Mouse (Mus musculus): ENCODE results near the gene Hdgfl3. TPM values are rescaled to one million over a fixed set of nuclear protein-coding genes. Genes with fewer than 3 reads are reported as not detected.
"Not testable (repeated sequence)": the region's sequence is repeated elsewhere in the genome, so short reads cannot be mapped to it uniquely, and the experiment has no call there.

Gene Hdgfl3
- polyA plus RNA-seq, 1 experiment, result 1.4 TPM

DNA sequence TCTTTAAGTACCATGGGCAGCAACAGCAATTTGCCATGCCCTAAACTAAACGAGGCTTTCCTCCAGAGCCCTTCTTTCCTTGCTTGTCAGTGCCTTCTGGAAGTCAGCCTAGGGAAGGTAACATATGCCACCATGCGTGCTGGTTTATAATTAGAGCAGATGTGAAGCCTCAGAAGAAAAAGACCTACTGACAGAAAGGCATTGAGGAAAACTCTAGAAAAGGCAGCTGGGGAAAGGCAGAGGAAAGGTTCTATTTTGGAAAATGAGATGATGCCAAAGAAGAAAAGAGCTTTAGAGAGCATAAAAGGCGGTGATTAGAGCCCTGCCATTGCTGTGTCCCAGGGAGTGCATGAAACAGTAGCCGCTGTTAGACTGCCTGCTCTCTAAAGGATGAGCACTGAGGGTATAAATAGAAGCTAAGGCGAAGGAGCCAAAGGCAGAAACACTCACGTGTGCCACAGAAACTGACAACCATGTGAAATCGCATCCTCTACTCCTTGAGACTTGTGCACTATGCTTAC is 93.6 kb downstream of the Hdgfl3 start:
- TF ChIP-seq CTCF (IDR thresholded peaks at IDR 0.05; ENCODE audit: control insufficient read depth, insufficient read depth, low read length), result no peak
- no peak for TF ChIP-seq POLR2A (IDR thresholded peaks at IDR 0.05; ENCODE audit: borderline replicate concordance, control insufficient read depth, low read depth, low read length)
- H3K4me1 ChIP-seq (ENCODE audit: control insufficient read depth, insufficient read depth, low read length), result no peaks in the 10 kb centered on the region; the same call in 1 of the 2 replicates
- no peak overlapping the region for H3K27ac ChIP-seq (ENCODE audit: control insufficient read depth, insufficient read depth, low read depth, low read length, poor library complexity)
- no peak overlapping the region for H3K4me3 ChIP-seq (replicated peaks; ENCODE audit: control insufficient read depth, low read depth, low read length)
- 79% methylated on average over 7 of the region's 7 CpGs for WGBS

DNA sequence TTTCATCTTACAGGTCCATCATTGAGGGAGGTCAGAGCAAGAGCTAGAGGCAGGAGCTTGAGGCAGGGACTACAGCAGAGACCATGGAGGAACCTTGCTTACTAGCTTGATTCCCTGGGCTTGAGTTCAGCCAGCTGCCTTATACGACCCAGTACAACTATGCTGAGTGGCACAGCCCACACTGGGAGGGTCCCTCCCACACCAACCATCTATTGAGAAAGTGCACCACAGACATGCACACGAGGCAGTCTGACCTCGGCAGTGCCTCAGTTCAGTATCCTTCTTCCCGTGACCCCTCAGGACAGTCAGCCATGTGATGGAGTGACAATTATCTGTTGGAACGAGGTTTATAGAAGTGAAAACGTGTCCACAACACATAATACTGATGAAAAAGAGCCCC is 94.5 kb downstream of the Hdgfl3 start:
- TF ChIP-seq CTCF (IDR thresholded peaks at IDR 0.05; ENCODE audit: control insufficient read depth, insufficient read depth, low read length) (no peak), POLR2A (IDR thresholded peaks at IDR 0.05; ENCODE audit: borderline replicate concordance, control insufficient read depth, low read depth, low read length) (no peak)
- Histone ChIP-seq H3K27ac (ENCODE audit: control insufficient read depth, insufficient read depth, low read depth, low read length, poor library complexity) (no peak overlapping the region), H3K4me3 (replicated peaks; ENCODE audit: control insufficient read depth, low read depth, low read length) (no peak overlapping the region), H3K4me1 (ENCODE audit: control insufficient read depth, insufficient read depth, low read length) (no peaks in the 10 kb centered on the region; the same call in 1 of the 2 replicates)
- WGBS, result 51% methylated on average over 6 of the region's 6 CpGs

DNA sequence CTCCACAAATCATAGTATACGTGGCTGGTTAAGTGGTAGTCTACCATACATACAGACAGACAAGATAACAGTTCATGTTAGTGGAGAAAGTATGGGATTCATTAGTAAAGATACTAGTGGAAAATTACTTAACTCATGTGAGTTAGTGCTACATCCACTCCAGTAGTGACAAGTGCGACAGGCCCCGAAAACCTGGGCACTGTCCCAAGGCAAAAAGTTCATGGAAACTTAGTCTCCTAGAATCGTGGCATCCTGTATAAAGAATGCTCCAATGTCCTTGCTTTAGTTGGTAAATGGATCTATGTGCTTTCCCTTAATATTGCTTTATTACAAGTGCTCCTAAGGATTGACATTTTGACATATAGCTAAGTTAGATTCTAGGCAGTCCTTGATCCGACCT is 96.5 kb downstream of the Hdgfl3 start:
- H3K4me1 ChIP-seq (ENCODE audit: control insufficient read depth, insufficient read depth, low read length); H3K27ac ChIP-seq (ENCODE audit: control insufficient read depth, insufficient read depth, low read depth, low read length, poor library complexity); H3K4me3 ChIP-seq (replicated peaks; ENCODE audit: control insufficient read depth, low read depth, low read length): not testable (repeated sequence)
- whole genome bisulfite sequencing, result 81% methylated on average over 5 of the region's 5 CpGs

DNA sequence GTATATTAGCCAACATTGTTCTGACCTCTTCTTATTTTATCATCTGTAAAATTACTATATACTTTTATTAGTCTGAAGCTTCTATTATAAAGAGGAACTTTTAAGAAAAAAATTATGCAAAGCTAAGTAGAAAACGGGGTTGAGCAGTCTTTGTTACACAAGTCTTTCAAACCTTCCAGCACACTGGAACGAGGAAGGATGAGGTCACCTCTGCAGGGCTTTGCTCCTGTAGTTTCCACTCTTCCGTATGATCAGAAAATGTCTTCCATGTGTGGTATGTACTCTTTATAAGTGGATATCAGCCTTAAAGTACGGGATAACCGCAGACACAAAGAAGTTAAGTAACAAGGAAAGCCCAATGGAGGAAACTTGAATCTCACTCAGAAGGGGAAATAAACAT is 98.8 kb downstream of the Hdgfl3 start:
- H3K4me3 ChIP-seq (replicated peaks; ENCODE audit: control insufficient read depth, low read depth, low read length), result no peak overlapping the region
- no peak overlapping the region for H3K27ac ChIP-seq (ENCODE audit: control insufficient read depth, insufficient read depth, low read depth, low read length, poor library complexity)
- H3K4me1 ChIP-seq (ENCODE audit: control insufficient read depth, insufficient read depth, low read length), result no peaks in the 10 kb centered on the region; the same call in 1 of the 2 replicates
- 40% methylated on average over 5 of the region's 5 CpGs for WGBS
- TF ChIP-seq CTCF (IDR thresholded peaks at IDR 0.05; ENCODE audit: control insufficient read depth, insufficient read depth, low read length) (no peak), POLR2A (IDR thresholded peaks at IDR 0.05; ENCODE audit: borderline replicate concordance, control insufficient read depth, low read depth, low read length) (no peak)

DNA sequence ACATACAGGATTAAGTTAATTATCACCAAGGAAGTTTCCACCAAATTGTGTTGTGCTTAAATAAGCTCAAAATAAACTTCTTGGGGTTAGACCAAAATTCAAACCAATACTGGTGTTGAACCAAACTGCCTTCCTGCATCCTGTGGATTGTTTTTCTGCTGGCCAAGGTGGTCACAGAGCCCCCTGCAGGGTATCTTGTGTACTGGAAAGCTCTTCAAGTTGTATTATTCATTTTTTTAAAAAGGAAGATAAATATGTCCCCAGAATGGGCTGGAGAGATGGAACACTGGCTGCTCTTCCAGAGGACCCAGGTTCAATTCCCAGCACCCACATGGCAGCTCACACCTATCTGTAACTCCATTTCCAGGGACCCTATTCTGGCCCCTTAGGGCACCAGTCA is 99.4 kb downstream of the Hdgfl3 start:
- TF ChIP-seq CTCF (IDR thresholded peaks at IDR 0.05; ENCODE audit: control insufficient read depth, insufficient read depth, low read length), result peak; percentile 3; the same call in 1 of the 2 replicates
- TF ChIP-seq POLR2A (IDR thresholded peaks at IDR 0.05; ENCODE audit: borderline replicate concordance, control insufficient read depth, low read depth, low read length), result no peak
- no peak overlapping the region for H3K4me3 ChIP-seq (replicated peaks; ENCODE audit: control insufficient read depth, low read depth, low read length)
- no peak overlapping the region for H3K27ac ChIP-seq (ENCODE audit: control insufficient read depth, insufficient read depth, low read depth, low read length, poor library complexity)
- H3K4me1 ChIP-seq (ENCODE audit: control insufficient read depth, insufficient read depth, low read length), result no peaks in the 10 kb centered on the region; the same call in 1 of the 2 replicates

Other genes starting within 250 kb of the Hdgfl3 start
- gene Homer2, start 226.9 kb downstream of the Hdgfl3 start, polyA plus RNA-seq (2011; ENCODE audit: insufficient read depth, insufficient read length, low replicate concordance, missing spikeins), result 0.43 and 2.1 TPM in 2 replicates
- gene Ramac, start 171.5 kb downstream of the Hdgfl3 start, polyA plus RNA-seq (2011; ENCODE audit: insufficient read depth, insufficient read length, low replicate concordance, missing spikeins), result 13.7 and 20.9 TPM in 2 replicates
- 12.1 and 13.9 TPM in 2 replicates for gene 3110040N11Rik, start 145.0 kb downstream of the Hdgfl3 start, polyA plus RNA-seq (2011; ENCODE audit: insufficient read depth, insufficient read length, low replicate concordance, missing spikeins)
- 20.6 and 37.0 TPM in 2 replicates for gene Btbd1, start 105.0 kb downstream of the Hdgfl3 start, polyA plus RNA-seq (2011; ENCODE audit: insufficient read depth, insufficient read length, low replicate concordance, missing spikeins)
- gene Gm10160, start 78.7 kb downstream of the Hdgfl3 start, polyA plus RNA-seq (2011; ENCODE audit: insufficient read depth, insufficient read length, low replicate concordance, missing spikeins), result not detected in 2 replicates
- 13.0 and 46.2 TPM in 2 replicates for gene Tm6sf1, start 75.5 kb downstream of the Hdgfl3 start, polyA plus RNA-seq (2011; ENCODE audit: insufficient read depth, insufficient read length, low replicate concordance, missing spikeins)
- not detected in 2 replicates for gene Bnc1, start 57.8 kb upstream of the Hdgfl3 start, polyA plus RNA-seq (2011; ENCODE audit: insufficient read depth, insufficient read length, low replicate concordance, missing spikeins)
- gene Sh3gl3, start 239.4 kb upstream of the Hdgfl3 start, polyA plus RNA-seq (2011; ENCODE audit: insufficient read depth, insufficient read length, low replicate concordance, missing spikeins), result 3.0 TPM in 1 of 2 replicates, not detected in the other

All from bone marrow, adult 2 months (tissue).